Mouse (Mus musculus) T-cell, adult 2 months (primary cell): Measurements from ENCODE around the gene Ehd1.

ENCODE experiments used
- DNase-seq: peaks from one replicate; pipeline ENCODE4 v3.0.0; 2022; ENCODE audit warnings: low spot score

Gene Ehd1

GRCm38 (mm10) chr19:6260946-6261345 lies 15.6 kb upstream of the Ehd1 start:
- no peak for DNase-seq

DNA sequence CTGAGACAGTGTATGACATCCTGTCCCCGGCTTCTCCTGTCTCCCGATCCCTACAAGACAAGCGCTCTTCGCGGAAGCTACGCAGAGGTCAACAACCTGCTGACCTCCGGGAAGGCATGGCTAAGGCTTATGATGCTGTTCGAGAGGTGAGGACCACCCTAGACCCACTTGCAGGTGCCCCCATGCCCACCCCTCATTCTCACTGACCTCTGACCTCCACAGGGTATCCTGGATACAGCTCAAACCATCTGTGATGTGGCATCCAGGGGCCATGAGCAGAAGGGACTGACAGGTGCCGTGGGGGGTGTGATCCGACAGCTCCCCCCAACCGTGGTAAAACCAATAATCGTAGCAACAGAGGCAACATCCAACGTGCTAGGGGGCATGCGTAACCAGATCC lies 15.1 kb upstream of the Ehd1 start:
- DNase-seq, result no peak

GRCm38 (mm10) chr19:6262222-6262621 lies 14.3 kb upstream of the Ehd1 start:
- peak; percentile 74 for DNase-seq

- no peak for DNase-seq
Measured at GRCm38 (mm10) chr19:6262839-6263433, 13.6 kb upstream of the Ehd1 start.

DNA sequence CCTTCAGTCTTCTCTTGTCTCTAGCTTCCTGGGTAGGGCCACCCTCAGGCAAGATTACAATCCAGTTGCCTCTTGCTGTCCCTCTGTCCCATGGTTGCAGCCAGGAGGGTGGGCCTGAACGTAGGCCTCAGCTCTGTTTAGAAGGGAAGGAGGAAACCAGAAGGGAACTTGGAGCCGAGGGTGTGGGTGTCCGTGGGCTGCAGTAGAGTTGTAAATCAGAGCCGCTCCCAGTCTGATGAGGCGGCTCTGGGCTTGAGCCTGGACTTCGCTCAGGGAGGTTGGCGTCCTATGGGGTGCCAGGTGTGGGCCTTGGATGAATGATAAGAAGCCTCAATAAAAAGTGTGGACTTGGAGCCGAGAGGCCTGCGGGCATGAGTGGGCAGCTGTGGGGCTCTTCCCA lies 12.3 kb upstream of the Ehd1 start:
- no peak for DNase-seq

GRCm38 (mm10) chr19:6264945-6265344 lies 11.6 kb upstream of the Ehd1 start:
- no peak for DNase-seq

DNA sequence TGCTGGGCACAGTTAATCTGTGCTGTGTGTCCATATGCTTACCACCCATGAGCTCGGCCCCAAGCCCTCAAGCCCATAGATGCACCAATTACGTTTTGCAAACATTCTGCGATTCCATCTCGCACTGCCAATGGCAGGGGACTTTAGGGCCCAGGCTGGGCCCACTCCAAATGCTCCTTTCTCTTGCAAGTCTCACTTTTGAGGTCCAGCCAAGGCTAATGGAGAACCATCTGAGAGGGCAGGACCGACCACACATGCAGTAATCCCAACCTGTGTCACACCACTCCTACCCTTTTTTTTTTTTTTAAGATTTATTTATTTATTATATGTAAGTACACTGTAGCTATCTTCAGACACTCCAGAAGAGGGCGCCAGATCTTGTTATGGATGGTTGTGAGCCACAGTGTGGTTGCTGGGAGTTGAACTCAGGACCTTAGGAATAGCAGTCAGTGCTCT lies 10.8 kb upstream of the Ehd1 start:
- DNase-seq, result no peak

DNA sequence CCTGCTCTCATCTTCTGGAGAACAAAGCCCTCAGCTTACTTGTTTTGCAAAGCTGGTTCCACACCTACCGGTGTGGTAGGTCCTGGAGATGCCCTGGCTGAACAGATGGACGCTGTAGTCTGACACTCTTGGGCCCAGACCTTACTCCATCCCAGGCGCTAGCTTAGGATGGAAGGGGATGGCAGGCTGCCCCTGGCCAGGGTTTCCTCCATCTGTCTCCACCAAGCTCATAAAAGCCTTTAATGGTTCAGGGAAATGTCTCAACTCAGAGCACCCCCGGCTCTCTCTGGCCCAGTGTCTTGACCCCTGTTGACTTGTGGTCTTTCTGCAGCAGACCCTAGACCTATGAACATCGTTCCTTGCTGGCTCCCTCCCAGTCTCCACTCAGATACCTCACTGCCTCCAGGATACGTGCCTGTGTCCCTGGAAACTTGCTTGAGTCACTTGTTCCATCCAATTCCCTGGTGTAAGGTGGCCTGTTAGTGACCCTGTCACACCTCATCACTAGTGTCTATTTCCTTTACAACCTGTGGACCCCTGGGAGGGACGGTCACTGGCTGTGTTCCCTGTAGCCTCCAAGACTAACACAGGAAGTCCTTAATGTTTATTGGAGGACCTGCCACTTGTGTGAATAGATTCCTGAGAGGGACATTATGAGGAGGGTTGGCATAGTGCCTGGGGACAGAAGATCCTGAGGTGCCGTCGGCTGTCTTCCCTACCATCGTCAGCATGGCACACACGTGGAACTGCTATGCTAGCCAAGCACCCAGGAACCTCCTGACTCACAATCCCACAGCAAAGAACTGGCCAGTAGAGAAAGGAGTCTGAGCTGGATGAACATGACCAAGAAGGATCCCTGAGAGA lies 9.0 kb upstream of the Ehd1 start:
- DNase-seq, result no peak

GRCm38 (mm10) chr19:6268170-6268528 lies 8.4 kb upstream of the Ehd1 start:
- DNase-seq, result peak; percentile 85

GRCm38 (mm10) chr19:6268670-6269132 lies 7.8 kb upstream of the Ehd1 start:
- no peak for DNase-seq

DNA sequence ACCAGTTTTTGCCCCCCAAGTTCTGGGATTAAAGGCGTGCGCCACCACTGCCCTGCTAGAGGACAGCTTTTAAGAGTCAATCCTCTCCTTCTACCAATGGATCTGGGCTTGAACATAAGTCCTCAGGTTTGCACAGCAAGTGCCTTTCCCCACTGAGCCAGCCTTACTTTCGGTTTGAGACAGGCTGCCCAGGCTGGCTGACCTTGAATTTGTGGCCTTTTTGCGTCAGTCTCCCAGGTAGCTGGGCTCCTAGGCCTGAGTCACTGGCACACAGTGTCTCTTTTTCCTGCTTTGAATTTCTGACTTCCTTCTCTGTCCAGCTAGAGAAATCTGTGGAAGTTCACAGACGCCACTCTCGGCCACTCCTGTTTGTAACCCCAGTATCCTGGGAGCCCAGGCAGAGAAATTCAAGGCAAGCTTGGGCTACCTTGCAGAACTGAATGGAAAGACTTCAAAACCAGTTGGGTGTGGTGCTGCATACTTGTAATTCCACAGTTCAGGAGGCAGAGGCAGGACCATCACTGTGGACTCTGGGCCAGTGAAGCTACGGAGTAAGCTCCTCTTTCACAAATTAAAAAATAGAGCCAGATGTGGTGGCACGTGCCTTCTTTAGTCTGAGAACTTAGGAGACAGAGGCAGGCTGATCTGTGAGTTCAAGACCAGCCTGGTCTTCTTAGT lies 6.6 kb upstream of the Ehd1 start:
- DNase-seq, result no peak

- DNase-seq, result no peak
Measured at GRCm38 (mm10) chr19:6270661-6271060, 5.9 kb upstream of the Ehd1 start.

GRCm38 (mm10) chr19:6271206-6271605 lies 5.3 kb upstream of the Ehd1 start:
- no peak for DNase-seq

GRCm38 (mm10) chr19:6272053-6272452 lies 4.5 kb upstream of the Ehd1 start:
- DNase-seq, result no peak

- DNase-seq, result no peak
Measured at GRCm38 (mm10) chr19:6272738-6273137, 3.8 kb upstream of the Ehd1 start.

GRCm38 (mm10) chr19:6273592-6273991 lies 2.9 kb upstream of the Ehd1 start:
- DNase-seq, result no peak

GRCm38 (mm10) chr19:6273998-6274608 lies 2.4 kb upstream of the Ehd1 start:
- DNase-seq, result no peak

GRCm38 (mm10) chr19:6275740-6276389 lies 660 bp upstream of the Ehd1 start:
- peak; percentile 75 for DNase-seq

GRCm38 (mm10) chr19:6277661-6278438 lies 1.3 kb downstream of the Ehd1 start:
- peak; percentile 53 for DNase-seq

DNA sequence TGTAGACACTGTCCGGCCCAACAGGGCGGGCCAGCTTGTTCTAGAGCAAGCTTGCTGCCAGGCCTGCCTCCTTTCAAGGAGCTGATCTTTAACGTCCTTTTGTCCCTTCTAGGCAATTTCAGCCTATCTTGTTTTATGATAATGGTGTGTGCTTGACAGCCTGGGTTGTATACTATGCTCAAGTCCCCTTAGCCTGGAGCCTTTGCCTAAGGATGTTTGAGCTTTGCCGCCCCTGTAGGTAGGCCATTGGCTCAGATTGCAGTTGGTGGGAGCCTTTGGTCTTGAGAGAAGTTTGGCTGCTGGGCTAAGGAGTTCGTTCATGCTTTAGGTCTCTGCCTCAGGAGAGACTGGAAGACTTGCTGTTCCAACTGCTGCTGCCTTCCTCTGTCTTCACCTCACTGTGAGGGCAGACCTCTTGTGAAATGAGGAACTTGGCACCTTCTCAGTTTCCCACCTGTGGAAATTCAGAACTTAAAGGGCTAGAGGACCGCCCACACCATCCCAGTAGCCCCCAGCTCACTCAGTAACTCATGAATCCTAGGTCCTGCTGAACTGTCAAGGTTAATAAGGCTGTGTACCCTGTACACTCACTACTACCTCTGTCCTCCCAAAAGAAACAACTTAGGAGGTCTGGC lies 2.0 kb downstream of the Ehd1 start:
- no peak for DNase-seq
